Mouse (Mus musculus) myocyte (in vitro differentiated cells): Measurements from ENCODE around the gene Chd2. TPM values are rescaled to one million over a fixed set of nuclear protein-coding genes. Genes with fewer than 3 reads are reported as not detected.

Experiments used
- H3K27me3 ChIP-seq: one replicate; pipeline ENCODE4 v1.6.1; 2011; ENCODE audit not compliant: control insufficient read depth, insufficient read depth, insufficient read length
- H3K36me3 ChIP-seq: one replicate; pipeline ENCODE4 v1.6.1; 2011; ENCODE audit not compliant: control insufficient read depth, insufficient read depth
- H3K4me2 ChIP-seq: one replicate; pipeline ENCODE4 v1.6.1; 2011; ENCODE audit warnings: low read depth, control low read depth
- H3K4me3 ChIP-seq: one replicate; pipeline ENCODE4 v1.5.1; 2011; ENCODE audit warnings: mild to moderate bottlenecking, control low read depth, moderate library complexity
- H3K79me2 ChIP-seq: one replicate; pipeline ENCODE4 v1.6.1; 2011; ENCODE audit not compliant: control insufficient read depth, insufficient read depth
- H3ac ChIP-seq: one replicate; pipeline ENCODE4 v1.6.1; 2011; ENCODE audit not compliant: control insufficient read depth, insufficient read length
- CEBPB ChIP-seq: IDR thresholded peaks from 2 replicates; pipeline ENCODE4 v1.6.1; 2011; ENCODE audit warnings: mild to moderate bottlenecking, moderate library complexity; ENCODE audit not compliant: poor library complexity, insufficient read depth, severe bottlenecking
- E2F4 ChIP-seq: IDR thresholded peaks from one replicate; pipeline ENCODE4 v1.6.1; 2011; ENCODE audit warnings: mild to moderate bottlenecking, control low read depth, moderate library complexity; ENCODE audit not compliant: insufficient read depth
- MAX ChIP-seq: IDR thresholded peaks from one replicate; pipeline ENCODE4 v1.6.1; 2011; ENCODE audit warnings: low read depth, mild to moderate bottlenecking, control low read depth
- MYOD1 ChIP-seq, 3 experiments: IDR thresholded peaks; one replicate each; pipeline ENCODE4 v1.6.1; 2011; ENCODE audit warnings: control low read depth in 2 of 3, low read depth in 2 of 3, mild to moderate bottlenecking in 2 of 3, moderate library complexity in 1 of 3; ENCODE audit not compliant: insufficient read length in 2 of 3, control insufficient read depth in 1 of 3
- MYOG ChIP-seq, 3 experiments: IDR thresholded peaks; one replicate each; pipeline ENCODE4 v1.6.1; 2011; ENCODE audit warnings: control low read depth in 2 of 3, low read depth in 2 of 3, mild to moderate bottlenecking in 2 of 3; ENCODE audit not compliant: insufficient read length in 2 of 3, control insufficient read depth in 1 of 3, insufficient read depth in 1 of 3
- POLR2A ChIP-seq: IDR thresholded peaks from one replicate; pipeline ENCODE4 v1.6.1; 2011; ENCODE audit warnings: low read depth, mild to moderate bottlenecking, control low read depth, moderate library complexity; ENCODE audit not compliant: insufficient read length
- POLR2AphosphoS2 ChIP-seq: IDR thresholded peaks from one replicate; pipeline ENCODE4 v1.6.1; 2011; ENCODE audit warnings: low read depth, control low read depth; ENCODE audit not compliant: insufficient read length
- REST ChIP-seq: IDR thresholded peaks from one replicate; pipeline ENCODE4 v1.6.1; 2011; ENCODE audit warnings: mild to moderate bottlenecking, control low read depth, moderate library complexity; ENCODE audit not compliant: insufficient read depth, insufficient read length
- SRF ChIP-seq: IDR thresholded peaks from one replicate; pipeline ENCODE4 v1.6.1; 2011; ENCODE audit warnings: low read depth; ENCODE audit not compliant: control insufficient read depth, insufficient read length
- TCF12 ChIP-seq: IDR thresholded peaks from one replicate; pipeline ENCODE4 v1.6.1; 2011; ENCODE audit warnings: mild to moderate bottlenecking, control low read depth; ENCODE audit not compliant: poor library complexity, insufficient read depth, severe bottlenecking
- TCF3 ChIP-seq: IDR thresholded peaks from one replicate; pipeline ENCODE4 v1.6.1; 2011; ENCODE audit warnings: low read depth, control low read depth; ENCODE audit not compliant: insufficient read length
- USF1 ChIP-seq: IDR thresholded peaks from one replicate; pipeline ENCODE4 v1.6.1; 2011; ENCODE audit warnings: low read depth, mild to moderate bottlenecking, control low read depth, moderate library complexity
- polyA plus RNA-seq: library from polyadenylated mRNA; unstranded; fragments of >200 nt; fragmentation: generic; extraction: Trizol; gene quantifications from one replicate; pipeline ENCODE4 v1.2.1, GENCODE M21; 2012; ENCODE audit warnings: missing spikeins

The Chd2 gene
- polyA plus RNA-seq, 1 experiment = 7.9 TPM

- H3K27me3 ChIP-seq = no peaks in the 10 kb centered on the region
- H3ac ChIP-seq = no peak overlapping the region
- no peaks in the 10 kb centered on the region for H3K36me3 ChIP-seq
- TF ChIP-seq CEBPB (no peak), MAX (no peak), SRF (no peak), MYOG (IDR thresholded peaks at IDR 0.05; ENCODE audit: control insufficient read depth in 1 of 3, insufficient read depth in 1 of 3, insufficient read length in 2 of 3, low read depth in 2 of 3) (no peak), USF1 (no peak), REST (no peak), MYOD1 (IDR thresholded peaks at IDR 0.05; ENCODE audit: control insufficient read depth in 1 of 3, insufficient read length in 2 of 3, low read depth in 2 of 3) (no peak)
- peaks cover 12% of the 10 kb centered on the region for H3K79me2 ChIP-seq
- H3K4me2 ChIP-seq = no peak overlapping the region
- H3K4me3 ChIP-seq = no peak overlapping the region
Observed at GRCm38 (mm10) chr7:73561492-73562055, 19.9 kb upstream of the Chd2 start.

- Histone ChIP-seq H3K79me2 (peaks cover 20% of the 10 kb centered on the region), H3K27me3 (no peaks in the 10 kb centered on the region), H3ac (no peak overlapping the region), H3K36me3 (no peaks in the 10 kb centered on the region), H3K4me2 (no peak overlapping the region), H3K4me3 (no peak overlapping the region)
- TF ChIP-seq CEBPB (no peak), TCF3 (no peak), USF1 (no peak), POLR2A (no peak), REST (no peak), MAX (no peak)
Observed at GRCm38 (mm10) chr7:73560811-73561210, 19.2 kb upstream of the Chd2 start.

GRCm38 (mm10) chr7:73559853-73560190 lies 18.2 kb upstream of the Chd2 start:
- no peaks in the 10 kb centered on the region for H3K27me3 ChIP-seq
- peak overlapping the region; percentile 89 for H3K4me2 ChIP-seq
- H3K79me2 ChIP-seq = peaks cover 30% of the 10 kb centered on the region
- H3K4me3 ChIP-seq = peak overlapping the region; percentile 79
- TF ChIP-seq SRF (no peak), USF1 (no peak), TCF3 (no peak), E2F4 (no peak)
- H3ac ChIP-seq = no peak overlapping the region
- H3K36me3 ChIP-seq = no peaks in the 10 kb centered on the region

- Histone ChIP-seq H3K27me3 (no peaks in the 10 kb centered on the region), H3K79me2 (peaks cover 35% of the 10 kb centered on the region), H3ac (peak overlapping the region; percentile 100), H3K36me3 (peaks cover 3% of the 10 kb centered on the region), H3K4me3 (peak overlapping the region; percentile 79), H3K4me2 (peak overlapping the region; percentile 89)
- TF ChIP-seq TCF3 (no peak), E2F4 (no peak), POLR2AphosphoS2 (no peak), SRF (no peak), POLR2A (no peak), REST (no peak), USF1 (no peak), MYOD1 (IDR thresholded peaks at IDR 0.05; ENCODE audit: control insufficient read depth in 1 of 3, insufficient read length in 2 of 3, low read depth in 2 of 3) (no peak), CEBPB (no peak), MYOG (IDR thresholded peaks at IDR 0.05; ENCODE audit: control insufficient read depth in 1 of 3, insufficient read depth in 1 of 3, insufficient read length in 2 of 3, low read depth in 2 of 3) (no peak), MAX (no peak), TCF12 (no peak)
Observed at GRCm38 (mm10) chr7:73559170-73559852, 17.7 kb upstream of the Chd2 start.

- Histone ChIP-seq H3K36me3 (peaks cover 8% of the 10 kb centered on the region), H3ac (peak overlapping the region; percentile 100), H3K27me3 (no peaks in the 10 kb centered on the region), H3K79me2 (peaks cover 43% of the 10 kb centered on the region), H3K4me3 (peak overlapping the region; percentile 79), H3K4me2 (peak overlapping the region; percentile 89)
- no peak for TF ChIP-seq USF1
- peak in 2 of 3 experiments; percentile 13 to 53 for TF ChIP-seq MYOD1 (IDR thresholded peaks at IDR 0.05; ENCODE audit: control insufficient read depth in 1 of 3, insufficient read length in 2 of 3, low read depth in 2 of 3)
- TF ChIP-seq CEBPB = no peak
- peak; percentile 48 for TF ChIP-seq REST
- TF ChIP-seq POLR2AphosphoS2 = peak; percentile 99
- peak; percentile 15 for TF ChIP-seq TCF3
- TF ChIP-seq POLR2A = peak; percentile 99
- no peak for TF ChIP-seq SRF
- TF ChIP-seq E2F4 = no peak
- peak in 2 of 3 experiments; percentile 46 to 56 for TF ChIP-seq MYOG (IDR thresholded peaks at IDR 0.05; ENCODE audit: control insufficient read depth in 1 of 3, insufficient read depth in 1 of 3, insufficient read length in 2 of 3, low read depth in 2 of 3)
- no peak for TF ChIP-seq TCF12
- no peak for TF ChIP-seq MAX
Observed at GRCm38 (mm10) chr7:73558293-73559169, 16.9 kb upstream of the Chd2 start.
